Mouse (Mus musculus) embryo, embryonic 10.5 days (tissue): ENCODE results near the gene Ap2a1.

Experiments used
- DNase-seq: peaks from one replicate; pipeline ENCODE4 v3.0.0-alpha.2; 2015; ENCODE audit warnings: low spot score

The Ap2a1 gene

GRCm38 (mm10) chr7:44864595-44865542 lies 64.4 kb downstream of the Ap2a1 start:
- no peak for DNase-seq

GRCm38 (mm10) chr7:44863982-44864494 lies 65.3 kb downstream of the Ap2a1 start:
- DNase-seq: no peak

GRCm38 (mm10) chr7:44863210-44863609 lies 66.1 kb downstream of the Ap2a1 start:
- DNase-seq: no peak

- no peak for DNase-seq
These were observed 66.9 kb downstream of the Ap2a1 start for GRCm38 (mm10) chr7:44862434-44862833.

- no peak for DNase-seq
These were observed 67.9 kb downstream of the Ap2a1 start for GRCm38 (mm10) chr7:44861429-44861816.

GRCm38 (mm10) chr7:44860576-44861428 lies 68.5 kb downstream of the Ap2a1 start:
- peak; percentile 84 for DNase-seq

GRCm38 (mm10) chr7:44859896-44860295 lies 69.4 kb downstream of the Ap2a1 start:
- DNase-seq: no peak

- DNase-seq: peak; percentile 58
These were observed 71.4 kb downstream of the Ap2a1 start for GRCm38 (mm10) chr7:44857905-44858304.

- DNase-seq: peak; percentile 92
These were observed 72.2 kb downstream of the Ap2a1 start, which contains the start of gene Pnkp for GRCm38 (mm10) chr7:44857042-44857552. TSS of gene Pnkp (plus strand) at chr7:44857139.

GRCm38 (mm10) chr7:44856265-44856916 lies 72.9 kb downstream of the Ap2a1 start:
- no peak for DNase-seq

GRCm38 (mm10) chr7:44855036-44855435 lies 74.3 kb downstream of the Ap2a1 start:
- no peak for DNase-seq

GRCm38 (mm10) chr7:44854356-44855031 lies 74.8 kb downstream of the Ap2a1 start:
- peak; percentile 87 for DNase-seq

GRCm38 (mm10) chr7:44853596-44854355 lies 75.5 kb downstream of the Ap2a1 start:
- DNase-seq: no peak

GRCm38 (mm10) chr7:44853065-44853464 lies 76.2 kb downstream of the Ap2a1 start:
- no peak for DNase-seq

GRCm38 (mm10) chr7:44852259-44853027 lies 76.9 kb downstream of the Ap2a1 start:
- DNase-seq: no peak

GRCm38 (mm10) chr7:44851625-44852234 lies 77.6 kb downstream of the Ap2a1 start:
- no peak for DNase-seq

- no peak for DNase-seq
These were observed 78.3 kb downstream of the Ap2a1 start for GRCm38 (mm10) chr7:44850789-44851624.
